Mouse (Mus musculus): ENCODE results near the gene Dclk1. TPM values are rescaled to one million over a fixed set of nuclear protein-coding genes. Genes with fewer than 3 reads are reported as not detected.

The Dclk1 gene
- polyA plus RNA-seq, 1 experiment: 1.1 TPM

- no peak overlapping the region for H3K27ac ChIP-seq (ENCODE audit: insufficient read depth, low read depth, low read length)
- H3K36me3 ChIP-seq (ENCODE audit: control insufficient read depth, insufficient read depth, low read length): no peaks in the 10 kb centered on the region
- no peak for DNase-seq
- no peak overlapping the region for H3K4me3 ChIP-seq (ENCODE audit: insufficient read depth, low read depth, low read length)
- TF ChIP-seq POLR2A (IDR thresholded peaks at IDR 0.05; ENCODE audit: low read depth, low read length) (no peak), CTCF (conservative IDR thresholded peaks at IDR 0.05; ENCODE audit: insufficient read depth, insufficient read length, low read depth, low read length) (no peak)
- 71% methylated on average over 9 of the region's 9 CpGs for WGBS
- H3K4me1 ChIP-seq (ENCODE audit: control insufficient read depth, insufficient read depth, low read length): no peaks in the 10 kb centered on the region
- no peaks in the 10 kb centered on the region; the same call in 1 of the 2 replicates for H3K27me3 ChIP-seq (replicated peaks; ENCODE audit: control insufficient read depth, insufficient read depth, low read length)
These were observed 293.5 kb downstream of the Dclk1 start for GRCm38 (mm10) chr3:55535591-55536200.

GRCm38 (mm10) chr3:55536901-55537300, 294.7 kb downstream of the Dclk1 start:
- 63% methylated on average over 6 of the region's 6 CpGs for WGBS
- H3K36me3 ChIP-seq (ENCODE audit: control insufficient read depth, insufficient read depth, low read length): no peaks in the 10 kb centered on the region
- TF ChIP-seq POLR2A (IDR thresholded peaks at IDR 0.05; ENCODE audit: low read depth, low read length) (no peak), CTCF (conservative IDR thresholded peaks at IDR 0.05; ENCODE audit: insufficient read depth, insufficient read length, low read depth, low read length) (no peak)
- no peak overlapping the region for H3K4me3 ChIP-seq (ENCODE audit: insufficient read depth, low read depth, low read length)
- H3K27me3 ChIP-seq (replicated peaks; ENCODE audit: control insufficient read depth, insufficient read depth, low read length): no peaks in the 10 kb centered on the region; the same call in 1 of the 2 replicates
- no peaks in the 10 kb centered on the region for H3K4me1 ChIP-seq (ENCODE audit: control insufficient read depth, insufficient read depth, low read length)
- H3K27ac ChIP-seq (ENCODE audit: insufficient read depth, low read depth, low read length): no peak overlapping the region
- DNase-seq: no peak

GRCm38 (mm10) chr3:55537714-55538113, 295.6 kb downstream of the Dclk1 start:
- H3K4me1 ChIP-seq (ENCODE audit: control insufficient read depth, insufficient read depth, low read length): no peaks in the 10 kb centered on the region
- TF ChIP-seq CTCF (conservative IDR thresholded peaks at IDR 0.05; ENCODE audit: insufficient read depth, insufficient read length, low read depth, low read length): no peak
- TF ChIP-seq POLR2A (IDR thresholded peaks at IDR 0.05; ENCODE audit: low read depth, low read length): no peak
- WGBS: 58% methylated on average over 5 of the region's 5 CpGs
- H3K36me3 ChIP-seq (ENCODE audit: control insufficient read depth, insufficient read depth, low read length): no peaks in the 10 kb centered on the region
- no peaks in the 10 kb centered on the region; the same call in 1 of the 2 replicates for H3K27me3 ChIP-seq (replicated peaks; ENCODE audit: control insufficient read depth, insufficient read depth, low read length)
- no peak for DNase-seq
- H3K4me3 ChIP-seq (ENCODE audit: insufficient read depth, low read depth, low read length): no peak overlapping the region
- no peak overlapping the region for H3K27ac ChIP-seq (ENCODE audit: insufficient read depth, low read depth, low read length)

- Histone ChIP-seq H3K4me3 (ENCODE audit: insufficient read depth, low read depth, low read length) (no peak overlapping the region), H3K27ac (ENCODE audit: insufficient read depth, low read depth, low read length) (no peak overlapping the region), H3K4me1 (ENCODE audit: control insufficient read depth, insufficient read depth, low read length) (no peaks in the 10 kb centered on the region), H3K36me3 (ENCODE audit: control insufficient read depth, insufficient read depth, low read length) (no peaks in the 10 kb centered on the region), H3K27me3 (replicated peaks; ENCODE audit: control insufficient read depth, insufficient read depth, low read length) (no peaks in the 10 kb centered on the region; the same call in 1 of the 2 replicates)
- TF ChIP-seq CTCF (conservative IDR thresholded peaks at IDR 0.05; ENCODE audit: insufficient read depth, insufficient read length, low read depth, low read length) (no peak), POLR2A (IDR thresholded peaks at IDR 0.05; ENCODE audit: low read depth, low read length) (no peak)
- 68% methylated on average over 4 of the region's 4 CpGs for WGBS
- no peak for DNase-seq
These were observed 297.2 kb downstream of the Dclk1 start for GRCm38 (mm10) chr3:55539400-55539799.

GRCm38 (mm10) chr3:55539811-55540293, 297.7 kb downstream of the Dclk1 start:
- H3K4me3 ChIP-seq (ENCODE audit: insufficient read depth, low read depth, low read length): no peak overlapping the region
- no peak for TF ChIP-seq POLR2A (IDR thresholded peaks at IDR 0.05; ENCODE audit: low read depth, low read length)
- no peak for TF ChIP-seq CTCF (conservative IDR thresholded peaks at IDR 0.05; ENCODE audit: insufficient read depth, insufficient read length, low read depth, low read length)
- no peaks in the 10 kb centered on the region; the same call in 1 of the 2 replicates for H3K27me3 ChIP-seq (replicated peaks; ENCODE audit: control insufficient read depth, insufficient read depth, low read length)
- no peak overlapping the region for H3K27ac ChIP-seq (ENCODE audit: insufficient read depth, low read depth, low read length)
- no peaks in the 10 kb centered on the region for H3K36me3 ChIP-seq (ENCODE audit: control insufficient read depth, insufficient read depth, low read length)
- 80% methylated on average over 12 of the region's 12 CpGs for WGBS
- no peaks in the 10 kb centered on the region for H3K4me1 ChIP-seq (ENCODE audit: control insufficient read depth, insufficient read depth, low read length)
- DNase-seq: no peak

GRCm38 (mm10) chr3:55540406-55541140, 298.4 kb downstream of the Dclk1 start:
- no peak for TF ChIP-seq POLR2A (IDR thresholded peaks at IDR 0.05; ENCODE audit: low read depth, low read length)
- no peak for TF ChIP-seq CTCF (conservative IDR thresholded peaks at IDR 0.05; ENCODE audit: insufficient read depth, insufficient read length, low read depth, low read length)
- no peak overlapping the region for H3K4me3 ChIP-seq (ENCODE audit: insufficient read depth, low read depth, low read length)
- H3K36me3 ChIP-seq (ENCODE audit: control insufficient read depth, insufficient read depth, low read length): no peaks in the 10 kb centered on the region
- no peak overlapping the region for H3K27ac ChIP-seq (ENCODE audit: insufficient read depth, low read depth, low read length)
- H3K4me1 ChIP-seq (ENCODE audit: control insufficient read depth, insufficient read depth, low read length): no peaks in the 10 kb centered on the region
- no peaks in the 10 kb centered on the region; the same call in 1 of the 2 replicates for H3K27me3 ChIP-seq (replicated peaks; ENCODE audit: control insufficient read depth, insufficient read depth, low read length)
- 94% methylated on average over 6 of the region's 6 CpGs for WGBS
- no peak for DNase-seq

GRCm38 (mm10) chr3:55541799-55542198, 299.6 kb downstream of the Dclk1 start:
- no peaks in the 10 kb centered on the region for H3K36me3 ChIP-seq (ENCODE audit: control insufficient read depth, insufficient read depth, low read length)
- no peak for TF ChIP-seq POLR2A (IDR thresholded peaks at IDR 0.05; ENCODE audit: low read depth, low read length)
- no peak for TF ChIP-seq CTCF (conservative IDR thresholded peaks at IDR 0.05; ENCODE audit: insufficient read depth, insufficient read length, low read depth, low read length)
- H3K27ac ChIP-seq (ENCODE audit: insufficient read depth, low read depth, low read length): no peak overlapping the region
- no peak overlapping the region for H3K4me3 ChIP-seq (ENCODE audit: insufficient read depth, low read depth, low read length)
- WGBS: 100% methylated on average over 1 of the region's 1 CpGs
- no peak for DNase-seq
- H3K4me1 ChIP-seq (ENCODE audit: control insufficient read depth, insufficient read depth, low read length): no peaks in the 10 kb centered on the region
- no peaks in the 10 kb centered on the region; the same call in 1 of the 2 replicates for H3K27me3 ChIP-seq (replicated peaks; ENCODE audit: control insufficient read depth, insufficient read depth, low read length)

Measured in kidney, adult 2 months (tissue).